Mouse (Mus musculus): Measurements from ENCODE around the gene Cacng2. TPM values are rescaled to one million over a fixed set of nuclear protein-coding genes. Genes with fewer than 3 reads are reported as not detected.

The Cacng2 gene
- polyA plus RNA-seq, 1 experiment from 2014 or later: 0.04 TPM

DNA sequence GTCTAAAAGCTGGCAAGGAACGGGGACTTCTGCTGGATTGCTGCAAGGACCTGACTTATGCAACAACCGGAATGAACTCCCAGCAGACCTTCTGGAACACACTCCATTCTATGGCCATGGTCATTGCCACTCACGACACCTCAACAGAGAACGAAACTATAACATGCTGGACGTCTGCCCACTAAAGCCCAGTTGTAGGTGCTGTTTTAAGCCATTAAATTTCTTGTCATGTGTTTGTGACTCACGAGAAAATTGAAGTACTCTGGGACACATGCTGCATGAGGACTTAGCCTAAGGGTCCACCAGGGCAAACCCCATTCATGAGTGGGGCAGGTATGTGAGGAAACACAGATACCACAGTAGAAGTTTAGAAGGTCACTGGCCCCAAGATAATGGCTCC lies 159.1 kb downstream of the Cacng2 start:
- ATAC-seq (ENCODE audit: insufficient number of reproducible peaks, low FRiP score, low TSS enrichment, low read depth): no peak
- H3K36me3 ChIP-seq: peaks cover 73% of the 10 kb centered on the region
- WGBS: 87% methylated on average over 6 of the region's 6 CpGs
- H3K4me1 ChIP-seq: peaks cover 19% of the 10 kb centered on the region
- no peak overlapping the region for H3K9ac ChIP-seq
- H3K27me3 ChIP-seq: peaks cover 10% of the 10 kb centered on the region
- H3K27ac ChIP-seq: no peak overlapping the region
- no peak overlapping the region for H3K4me3 ChIP-seq
- H3K9me3 ChIP-seq: no peaks in the 10 kb centered on the region
- no peak overlapping the region for H3K4me2 ChIP-seq

DNA sequence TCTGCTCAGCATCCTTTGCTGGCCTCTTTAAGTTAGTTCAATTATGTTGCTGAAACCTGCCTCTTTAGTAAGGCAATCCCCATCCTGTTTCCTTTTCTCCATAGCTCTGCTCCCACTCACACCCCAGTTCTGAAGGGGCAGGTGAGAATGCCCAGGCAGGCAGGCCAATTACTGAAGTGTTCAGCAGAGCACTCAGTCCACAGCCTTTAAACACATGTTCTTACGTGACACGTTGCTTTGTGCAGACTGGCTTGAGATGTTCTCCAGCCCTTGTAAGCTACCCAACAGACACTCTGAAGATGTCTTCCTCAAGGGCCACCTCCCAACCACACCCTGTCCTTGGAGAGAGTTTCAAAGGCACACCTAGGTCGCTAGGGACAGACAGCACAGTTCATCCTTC lies 161.8 kb downstream of the Cacng2 start:
- Histone ChIP-seq H3K27ac (no peak overlapping the region), H3K4me1 (peaks cover 23% of the 10 kb centered on the region), H3K4me3 (no peak overlapping the region), H3K9me3 (no peaks in the 10 kb centered on the region), H3K4me2 (no peak overlapping the region), H3K9ac (no peak overlapping the region), H3K27me3 (peaks cover 15% of the 10 kb centered on the region), H3K36me3 (peaks cover 47% of the 10 kb centered on the region)
- no peak for ATAC-seq (ENCODE audit: insufficient number of reproducible peaks, low FRiP score, low TSS enrichment, low read depth)
- 44% methylated on average over 3 of the region's 3 CpGs for WGBS

DNA sequence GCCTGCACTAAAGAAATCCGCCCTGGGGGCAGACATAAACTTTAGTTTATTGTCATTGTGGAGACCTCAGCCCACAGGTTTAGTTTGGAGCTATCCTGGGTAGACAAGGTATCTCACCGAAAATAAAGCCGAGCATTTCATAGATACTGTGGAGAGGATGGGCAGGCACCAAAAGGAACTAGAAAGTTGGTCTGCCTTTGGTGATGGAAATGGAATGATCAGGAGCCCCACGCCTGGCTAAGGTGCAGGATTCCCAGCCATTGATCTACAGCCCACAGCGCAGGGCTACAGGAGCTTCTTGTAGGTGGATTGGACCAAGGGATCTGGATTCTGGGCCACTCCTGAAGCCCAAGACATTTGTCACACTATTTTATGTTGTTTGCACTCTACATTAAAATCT lies 162.2 kb downstream of the Cacng2 start:
- H3K9ac ChIP-seq: no peak overlapping the region
- H3K36me3 ChIP-seq: peaks cover 42% of the 10 kb centered on the region

DNA sequence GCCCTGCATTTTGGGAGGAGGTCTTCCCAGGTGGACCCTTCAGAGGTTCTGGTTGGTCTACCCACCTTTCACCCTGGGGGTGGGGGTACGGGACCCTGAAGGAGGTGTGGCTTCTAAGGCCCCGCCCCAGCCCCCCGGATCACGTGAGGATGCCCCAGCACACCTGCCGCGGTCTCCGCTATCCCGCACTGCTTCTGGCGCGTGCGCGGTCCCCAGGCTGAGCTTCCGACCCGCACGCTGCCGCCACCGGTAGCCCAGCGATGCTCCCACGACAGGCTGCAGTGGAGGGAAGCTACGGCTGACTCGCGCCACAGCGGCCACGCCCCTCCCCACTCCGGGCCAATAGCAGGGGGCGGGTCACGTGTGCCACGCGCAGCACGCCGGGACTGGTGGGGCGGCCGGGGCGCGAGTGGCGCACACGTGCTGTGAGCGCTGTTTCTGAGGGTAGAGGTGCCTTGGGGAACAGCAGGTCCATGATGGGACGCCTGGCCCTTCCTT lies 163.4 kb downstream of the Cacng2 start, which contains the start of gene Foxred2:
Gene Foxred2 (minus strand): TSS at position 319 of the 498 bp plus-strand sequence.
- Histone ChIP-seq H3K9me3 (no peaks in the 10 kb centered on the region), H3K27ac (no peak within 1 kb of the TSS), H3K4me3 (peak within 1 kb of the TSS; percentile 59), H3K4me2 (peak within 1 kb of the TSS; percentile 84), H3K4me1 (peaks cover 23% of the 10 kb centered on the region), H3K36me3 (peaks cover 31% of the 10 kb centered on the region), H3K9ac (peak within 1 kb of the TSS; percentile 28; the same call in 1 of the 2 replicates), H3K27me3 (peaks cover 15% of the 10 kb centered on the region)
- peak; percentile 81 for ATAC-seq (ENCODE audit: insufficient number of reproducible peaks, low FRiP score, low TSS enrichment, low read depth)
- under 1% methylated on average over 39 of the region's 39 CpGs for WGBS

More for the DNA sequence above, 162.2 kb downstream of the Cacng2 start:
- peaks cover 15% of the 10 kb centered on the region for H3K27me3 ChIP-seq
- no peak overlapping the region for H3K4me2 ChIP-seq
- H3K27ac ChIP-seq: no peak overlapping the region
- WGBS: 33% methylated on average over 5 of the region's 5 CpGs
- H3K4me3 ChIP-seq: no peak overlapping the region
- H3K4me1 ChIP-seq: peaks cover 23% of the 10 kb centered on the region
- H3K9me3 ChIP-seq: no peaks in the 10 kb centered on the region
- no peak for ATAC-seq (ENCODE audit: insufficient number of reproducible peaks, low FRiP score, low TSS enrichment, low read depth)

DNA sequence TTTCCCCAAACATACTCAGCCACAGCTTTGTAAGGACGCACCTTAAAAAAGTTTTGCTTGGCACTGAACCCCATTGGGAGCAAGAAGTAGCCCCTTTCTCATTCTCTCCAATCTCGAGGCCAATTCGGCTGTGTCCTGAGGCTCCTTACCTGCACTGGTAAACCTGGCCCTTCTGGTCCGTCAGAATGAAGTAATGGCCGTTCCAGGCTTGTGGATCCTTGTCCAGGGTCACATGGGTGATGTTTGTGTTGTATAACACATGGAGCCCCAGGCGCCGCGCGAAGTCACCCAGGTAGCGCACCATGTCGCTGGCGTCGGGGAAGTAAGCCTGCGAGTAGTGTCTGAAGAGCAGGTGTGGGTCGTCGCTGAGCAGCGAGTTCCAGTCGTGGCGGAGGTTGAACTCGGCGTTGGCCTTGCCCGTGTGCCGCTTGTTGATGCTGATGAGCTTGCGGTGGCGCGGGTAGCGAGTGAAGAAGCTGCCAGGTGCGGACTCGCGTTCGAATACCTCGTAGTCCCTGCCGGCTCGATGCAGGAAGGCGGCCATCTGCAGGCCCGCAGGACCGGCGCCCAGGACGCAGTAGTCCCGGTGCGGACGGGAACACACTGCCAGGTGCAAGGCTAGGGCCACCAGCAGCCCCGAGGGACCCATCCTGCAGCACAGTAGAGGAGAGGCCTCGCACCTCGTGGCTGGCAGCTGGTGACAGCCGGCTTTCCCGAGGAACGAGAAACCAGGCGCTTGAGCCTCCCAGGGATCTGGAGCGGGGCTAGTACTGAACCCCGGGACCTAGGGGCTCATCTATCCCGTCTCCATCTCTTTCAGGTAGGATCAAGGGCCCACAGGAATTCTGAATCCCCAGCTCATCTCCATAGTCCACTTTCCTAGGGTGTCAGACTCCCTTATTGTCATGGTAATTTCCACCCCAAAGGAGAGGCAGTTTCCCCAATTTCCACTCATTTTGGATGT lies 164.1 kb downstream of the Cacng2 start:
- peaks cover 23% of the 10 kb centered on the region for H3K36me3 ChIP-seq
- ATAC-seq (ENCODE audit: insufficient number of reproducible peaks, low FRiP score, low TSS enrichment, low read depth): 0 out of 2 replicates have a peak, but pooled peaks have one; percentile 11
- H3K27me3 ChIP-seq: peaks cover 15% of the 10 kb centered on the region
- peak overlapping the region; percentile 84 for H3K4me2 ChIP-seq
- peak overlapping the region; percentile 26; the same call in 1 of the 2 replicates for H3K9ac ChIP-seq
- H3K4me1 ChIP-seq: peaks cover 23% of the 10 kb centered on the region
- WGBS: 7% methylated on average over 52 of the region's 52 CpGs
- no peaks in the 10 kb centered on the region for H3K9me3 ChIP-seq
- H3K4me3 ChIP-seq: peak overlapping the region; percentile 59
- H3K27ac ChIP-seq: no peak overlapping the region

DNA sequence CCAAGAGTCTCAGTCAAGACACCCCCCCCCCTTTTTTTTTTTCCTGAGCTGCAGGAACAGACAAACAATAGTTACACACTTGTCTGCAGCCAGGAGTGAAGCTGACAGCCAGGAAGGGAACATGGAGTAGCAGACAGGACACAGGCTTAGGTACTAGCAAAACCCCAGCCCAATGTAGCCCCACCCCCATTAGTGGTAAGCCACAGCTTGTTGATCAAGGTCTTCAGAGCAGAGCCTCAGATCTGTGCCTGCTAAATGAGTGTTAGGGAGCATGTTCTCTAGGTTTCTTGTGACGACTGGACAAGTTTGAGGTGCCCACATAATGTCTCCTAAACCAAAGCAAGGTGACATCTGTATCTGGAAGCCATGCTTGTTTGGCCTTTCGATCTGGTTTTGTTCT lies 165.5 kb downstream of the Cacng2 start:
- Histone ChIP-seq H3K36me3 (peaks cover 10% of the 10 kb centered on the region), H3K27ac (no peak overlapping the region), H3K9ac (no peak overlapping the region), H3K4me2 (no peak overlapping the region), H3K4me3 (no peak overlapping the region), H3K4me1 (peaks cover 23% of the 10 kb centered on the region), H3K27me3 (peaks cover 15% of the 10 kb centered on the region), H3K9me3 (no peaks in the 10 kb centered on the region)
- no peak for ATAC-seq (ENCODE audit: insufficient number of reproducible peaks, low FRiP score, low TSS enrichment, low read depth)
- 87% methylated on average over 2 of the region's 2 CpGs for WGBS

DNA sequence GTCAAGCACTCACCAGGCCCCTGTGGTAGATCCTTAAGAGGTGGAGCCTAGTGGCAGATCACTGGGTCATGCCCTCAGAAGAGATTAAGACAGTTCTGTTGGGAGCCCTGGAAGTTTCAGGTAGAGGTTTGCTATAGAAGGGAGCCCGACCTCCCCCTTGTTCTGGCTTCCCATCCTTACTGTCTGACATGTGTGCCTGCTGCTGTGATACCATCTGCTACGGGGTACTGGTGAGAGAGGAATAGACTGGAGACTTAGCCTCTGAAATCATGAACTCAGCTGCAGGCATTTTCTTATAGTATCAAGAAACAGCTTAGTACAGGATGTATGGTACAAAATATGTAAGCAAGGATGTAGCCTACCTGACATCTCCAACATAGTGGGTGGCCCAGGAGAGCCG lies 166.9 kb downstream of the Cacng2 start:
- H3K9ac ChIP-seq: no peak overlapping the region
- no peak overlapping the region for H3K4me3 ChIP-seq
- ATAC-seq (ENCODE audit: insufficient number of reproducible peaks, low FRiP score, low TSS enrichment, low read depth): no peak
- no peaks in the 10 kb centered on the region for H3K9me3 ChIP-seq
- no peak overlapping the region for H3K4me2 ChIP-seq
- H3K27ac ChIP-seq: no peak overlapping the region
- H3K27me3 ChIP-seq: peaks cover 15% of the 10 kb centered on the region
- 90% methylated on average over 3 of the region's 3 CpGs for WGBS
- H3K4me1 ChIP-seq: peaks cover 23% of the 10 kb centered on the region
- H3K36me3 ChIP-seq: no peaks in the 10 kb centered on the region

DNA sequence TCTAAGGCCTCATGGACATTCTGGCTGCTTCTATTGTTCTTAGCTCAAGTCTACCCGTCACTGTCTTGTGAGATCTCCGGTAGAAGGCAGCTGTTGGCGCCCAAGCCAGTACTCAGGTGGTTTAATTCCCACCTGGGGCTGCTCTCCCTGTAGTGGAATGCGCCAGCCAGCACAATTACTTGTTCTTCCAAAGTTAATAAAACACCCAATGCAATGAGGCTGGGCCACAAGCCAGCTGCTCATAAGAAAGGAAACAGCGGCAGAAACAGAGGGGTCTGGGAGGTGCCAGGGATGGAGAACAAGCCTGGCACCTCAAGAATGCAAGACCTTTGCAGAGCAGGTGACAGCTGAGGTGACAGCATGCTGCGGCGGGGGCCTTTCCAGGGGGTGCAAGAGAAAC lies 170.8 kb downstream of the Cacng2 start:
- peaks cover under 1% of the 10 kb centered on the region; the same call in 1 of the 2 replicates for H3K36me3 ChIP-seq

DNA sequence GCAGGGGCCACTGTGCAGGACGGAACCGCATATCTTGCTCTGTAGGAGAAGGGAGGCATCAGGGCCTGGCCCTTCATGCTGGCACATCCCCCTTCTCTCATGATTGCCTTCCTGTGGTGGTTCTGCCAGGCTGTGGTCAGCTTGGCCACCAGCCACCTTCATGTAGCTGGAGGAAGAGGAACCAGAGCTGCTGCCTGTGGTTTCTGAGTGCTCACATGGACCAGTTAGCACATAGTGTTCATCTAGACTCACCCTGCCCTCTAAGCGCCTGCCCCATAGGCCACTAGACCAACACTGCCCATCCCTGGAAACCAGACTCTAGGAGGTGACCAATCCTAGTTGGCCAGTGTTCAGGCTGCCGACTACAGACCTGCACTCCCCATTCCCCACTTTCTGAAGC lies 174.1 kb downstream of the Cacng2 start:
- no peaks in the 10 kb centered on the region for H3K9me3 ChIP-seq
- H3K4me3 ChIP-seq: no peak overlapping the region
- no peaks in the 10 kb centered on the region for H3K27me3 ChIP-seq
- H3K4me2 ChIP-seq: no peak overlapping the region
- WGBS: 79% methylated on average over 4 of the region's 4 CpGs
- ATAC-seq (ENCODE audit: insufficient number of reproducible peaks, low FRiP score, low TSS enrichment, low read depth): no peak
- no peak overlapping the region for H3K9ac ChIP-seq
- H3K27ac ChIP-seq: no peak overlapping the region
- no peaks in the 10 kb centered on the region for H3K4me1 ChIP-seq
- peaks cover 23% of the 10 kb centered on the region for H3K36me3 ChIP-seq

More for the DNA sequence above, 170.8 kb downstream of the Cacng2 start:
- H3K9ac ChIP-seq: no peak overlapping the region
- no peaks in the 10 kb centered on the region for H3K9me3 ChIP-seq
- H3K4me3 ChIP-seq: no peak overlapping the region
- WGBS: 74% methylated on average over 7 of the region's 7 CpGs
- no peak overlapping the region for H3K4me2 ChIP-seq
- H3K27me3 ChIP-seq: no peaks in the 10 kb centered on the region
- H3K4me1 ChIP-seq: no peaks in the 10 kb centered on the region
- no peak overlapping the region for H3K27ac ChIP-seq
- no peak for ATAC-seq (ENCODE audit: insufficient number of reproducible peaks, low FRiP score, low TSS enrichment, low read depth)

Other genes with a start within 250 kb of the Cacng2 start
- gene Txn2, start 191.0 kb downstream of the Cacng2 start, polyA plus RNA-seq (2015; fragmentation: Nextera tagmentation; extraction: Ambion mirVana): 231 and 263 TPM in 2 replicates
- 3.7 and 4.2 TPM in 2 replicates for gene Foxred2, start 163.3 kb downstream of the Cacng2 start, polyA plus RNA-seq (2015; fragmentation: Nextera tagmentation; extraction: Ambion mirVana)
- gene Eif3d, start 149.2 kb downstream of the Cacng2 start, polyA plus RNA-seq (2015; fragmentation: Nextera tagmentation; extraction: Ambion mirVana): 181 and 188 TPM in 2 replicates
- gene Ift27, start 54.1 kb upstream of the Cacng2 start, polyA plus RNA-seq (2015; fragmentation: Nextera tagmentation; extraction: Ambion mirVana): 75.7 and 83.1 TPM in 2 replicates
- 0.15 and 0.48 TPM in 2 replicates for gene Pvalb, start 86.4 kb upstream of the Cacng2 start, polyA plus RNA-seq (2015; fragmentation: Nextera tagmentation; extraction: Ambion mirVana)
- 3.2 and 7.2 TPM in 2 replicates for gene Ncf4, start 124.8 kb upstream of the Cacng2 start, polyA plus RNA-seq (2015; fragmentation: Nextera tagmentation; extraction: Ambion mirVana)
- 0.70 and 1.1 TPM in 2 replicates for gene Csf2rb2, start 185.7 kb upstream of the Cacng2 start, polyA plus RNA-seq (2015; fragmentation: Nextera tagmentation; extraction: Ambion mirVana)
- gene Csf2rb, start 205.7 kb upstream of the Cacng2 start, polyA plus RNA-seq (2015; fragmentation: Nextera tagmentation; extraction: Ambion mirVana): 5.6 and 6.0 TPM in 2 replicates